In genomic region chr6:52245040-52245756, GRCm38 (mm10) we compare ENCODE assay signal across 11 mouse cellular contexts. TPM values are rescaled to one million over a fixed set of nuclear protein-coding genes. Genes with fewer than 3 reads are reported as not detected.
DNase-seq lines count a peak whose midpoint lies in the region; ATAC-seq and TF ChIP-seq lines count a peak whose summit lies in the region.
"Had no signal": no experiment of that assay in that cellular context is flagged by ENCODE, and none has a peak within 500 bp of the region (broad histone marks: within the 10 kb centered on the region; RNA-seq: fewer than 3 reads in every experiment).

No protein-coding gene starts in this region.

- under 1% methylated on average over 71 of the region's 71 CpGs for WGBS in forebrain, embryonic 11.5 days
- 1% methylated on average over 71 of the region's 71 CpGs for WGBS in forebrain, embryonic 16.5 days
- WGBS in lung, postnatal 0 days = under 1% methylated on average over 69 of the region's 71 CpGs
- under 1% methylated on average over 69 of the region's 71 CpGs for WGBS in kidney, embryonic 14.5 days
- under 1% methylated on average over 71 of the region's 71 CpGs for WGBS in neural tube, embryonic 14.5 days
- under 1% methylated on average over 71 of the region's 71 CpGs for WGBS in midbrain, embryonic 14.5 days

- no peak overlapping the region for H3K27ac ChIP-seq in forebrain, embryonic 11.5 days (ENCODE audit: low read depth, low read length)
- H3K27ac ChIP-seq in forebrain, embryonic 16.5 days (ENCODE audit: low read length) = no peak overlapping the region
- H3K27ac ChIP-seq in lung, postnatal 0 days (ENCODE audit: low read length) = no peak overlapping the region
- H3K27ac ChIP-seq in kidney, embryonic 14.5 days (ENCODE audit: low read depth, low read length) = peak overlapping the region; percentile 96
- H3K27ac ChIP-seq in neural tube, embryonic 14.5 days (ENCODE audit: low read depth, low read length) = peak overlapping the region; percentile 70
- H3K27ac ChIP-seq in midbrain, embryonic 14.5 days (replicated peaks; ENCODE audit: low read depth, low read length) = no peak overlapping the region
- H3K27ac ChIP-seq: embryonic facial prominence, embryonic 12.5 days; liver, embryonic 14.5 days had no signal

- H3K36me3 ChIP-seq in forebrain, embryonic 11.5 days (ENCODE audit: control insufficient read depth, insufficient read depth, low read length) = no peaks in the 10 kb centered on the region
- H3K36me3 ChIP-seq in forebrain, embryonic 16.5 days (ENCODE audit: control insufficient read depth, insufficient read depth) = no peaks in the 10 kb centered on the region
- H3K36me3 ChIP-seq in lung, postnatal 0 days (ENCODE audit: insufficient read depth, low read length) = no peaks in the 10 kb centered on the region
- H3K36me3 ChIP-seq in kidney, embryonic 14.5 days (ENCODE audit: control insufficient read depth, insufficient read depth, low read length) = no peaks in the 10 kb centered on the region
- no peaks in the 10 kb centered on the region for H3K36me3 ChIP-seq in neural tube, embryonic 14.5 days (ENCODE audit: control insufficient read depth, insufficient read depth, low read length)
- H3K36me3 ChIP-seq in midbrain, embryonic 14.5 days (ENCODE audit: control insufficient read depth, insufficient read depth, low read length) = no peaks in the 10 kb centered on the region
- H3K36me3 ChIP-seq: embryonic facial prominence, embryonic 12.5 days had no signal

- no peak overlapping the region for H3K4me2 ChIP-seq in forebrain, embryonic 11.5 days (ENCODE audit: low read depth, low read length, severe bottlenecking)
- no peak overlapping the region for H3K4me2 ChIP-seq in forebrain, embryonic 16.5 days (ENCODE audit: low read length)
- 0 out of 2 replicates have a peak overlapping the region, but pooled peaks have one; percentile 5 for H3K4me2 ChIP-seq in lung, postnatal 0 days (replicated peaks; ENCODE audit: low read depth, low read length)
- H3K4me2 ChIP-seq in kidney, embryonic 14.5 days (replicated peaks; ENCODE audit: low read depth, low read length) = peak overlapping the region; percentile 83
- peak overlapping the region; percentile 40 for H3K4me2 ChIP-seq in neural tube, embryonic 14.5 days (ENCODE audit: low read depth, low read length)
- H3K4me2 ChIP-seq in midbrain, embryonic 14.5 days (ENCODE audit: low read length) = no peak overlapping the region
- H3K4me2 ChIP-seq: embryonic facial prominence, embryonic 12.5 days had no signal

- no peak overlapping the region for H3K9ac ChIP-seq in forebrain, embryonic 11.5 days (ENCODE audit: low read length)
- no peak overlapping the region for H3K9ac ChIP-seq in forebrain, embryonic 16.5 days (replicated peaks; ENCODE audit: low read depth, low read length)
- no peak overlapping the region for H3K9ac ChIP-seq in lung, postnatal 0 days (replicated peaks; ENCODE audit: low read depth)
- H3K9ac ChIP-seq in kidney, embryonic 14.5 days (ENCODE audit: low read depth, low read length) = peak overlapping the region; percentile 89
- H3K9ac ChIP-seq in neural tube, embryonic 14.5 days (replicated peaks; ENCODE audit: low read depth, low read length) = peak overlapping the region; percentile 50
- H3K9ac ChIP-seq in midbrain, embryonic 14.5 days (replicated peaks; ENCODE audit: low read length) = no peak overlapping the region
- H3K9ac ChIP-seq: embryonic facial prominence, embryonic 12.5 days; liver, embryonic 14.5 days had no signal

- H3K9me3 ChIP-seq in forebrain, embryonic 11.5 days (ENCODE audit: control insufficient read depth, low read length) = no peaks in the 10 kb centered on the region
- H3K9me3 ChIP-seq in forebrain, embryonic 16.5 days (ENCODE audit: control insufficient read depth, low read length) = no peaks in the 10 kb centered on the region
- H3K9me3 ChIP-seq in lung, postnatal 0 days (ENCODE audit: low read length) = no peaks in the 10 kb centered on the region
- H3K9me3 ChIP-seq in kidney, embryonic 14.5 days (ENCODE audit: control insufficient read depth, low read length) = no peaks in the 10 kb centered on the region
- H3K9me3 ChIP-seq in neural tube, embryonic 14.5 days (ENCODE audit: control insufficient read depth, low read length) = no peaks in the 10 kb centered on the region
- no peaks in the 10 kb centered on the region for H3K9me3 ChIP-seq in midbrain, embryonic 14.5 days (ENCODE audit: control insufficient read depth, low read length)
- H3K9me3 ChIP-seq: embryonic facial prominence, embryonic 12.5 days had no signal

- peaks cover 99% of the 10 kb centered on the region for H3K27me3 ChIP-seq in forebrain, embryonic 11.5 days (ENCODE audit: control insufficient read depth, insufficient read depth, low read length)
- H3K27me3 ChIP-seq in forebrain, embryonic 16.5 days (replicated peaks; ENCODE audit: control insufficient read depth, insufficient read depth, low read length) = peaks cover 89% of the 10 kb centered on the region
- H3K27me3 ChIP-seq in lung, postnatal 0 days (replicated peaks; ENCODE audit: insufficient read depth, low read length) = peaks cover 95% of the 10 kb centered on the region
- peaks cover 6% of the 10 kb centered on the region for H3K27me3 ChIP-seq in kidney, embryonic 14.5 days (ENCODE audit: control insufficient read depth, insufficient read depth, low read length)
- peaks cover 32% of the 10 kb centered on the region for H3K27me3 ChIP-seq in neural tube, embryonic 14.5 days (ENCODE audit: control insufficient read depth, insufficient read depth, low read length)
- peaks cover 100% of the 10 kb centered on the region for H3K27me3 ChIP-seq in midbrain, embryonic 14.5 days (ENCODE audit: control insufficient read depth, insufficient read depth, low read length)

- H3K4me1 ChIP-seq in forebrain, embryonic 11.5 days (replicated peaks; ENCODE audit: control insufficient read depth, insufficient read depth, low read length) = 0 out of 2 replicates have a peak, but pooled peaks cover 3% of the 10 kb centered on the region
- H3K4me1 ChIP-seq in forebrain, embryonic 16.5 days (replicated peaks; ENCODE audit: control insufficient read depth, insufficient read depth, low read length) = no peaks in the 10 kb centered on the region
- no peaks in the 10 kb centered on the region; the same call in 1 of the 2 replicates for H3K4me1 ChIP-seq in lung, postnatal 0 days (ENCODE audit: insufficient read depth, low read depth, low read length)
- H3K4me1 ChIP-seq in kidney, embryonic 14.5 days (ENCODE audit: control insufficient read depth, insufficient read depth, low read length) = peaks cover 24% of the 10 kb centered on the region
- no peaks in the 10 kb centered on the region; the same call in 1 of the 2 replicates for H3K4me1 ChIP-seq in neural tube, embryonic 14.5 days (ENCODE audit: control insufficient read depth, insufficient read depth, low read length)
- H3K4me1 ChIP-seq in midbrain, embryonic 14.5 days (ENCODE audit: control insufficient read depth, insufficient read depth, low read length) = no peaks in the 10 kb centered on the region

- no peak for ATAC-seq in forebrain, embryonic 11.5 days (replicated peaks; ENCODE audit: low FRiP score)
- ATAC-seq in forebrain, embryonic 16.5 days = no peak
- no peak for ATAC-seq in lung, postnatal 0 days
- peak; percentile 16 for ATAC-seq in kidney, embryonic 14.5 days (ENCODE audit: low FRiP score, low TSS enrichment)
- ATAC-seq in neural tube, embryonic 14.5 days (ENCODE audit: low read depth) = no peak
- no peak for ATAC-seq in midbrain, embryonic 14.5 days (ENCODE audit: low FRiP score, low TSS enrichment)

- TF ChIP-seq EP300 in lung, postnatal 0 days (IDR thresholded peaks at IDR 0.05) = no peak

- no peak for TF ChIP-seq CTCF in lung, postnatal 0 days (IDR thresholded peaks at IDR 0.05)

- H3K4me3 ChIP-seq in forebrain, embryonic 11.5 days (ENCODE audit: low read depth, low read length) = no peak overlapping the region
- no peak overlapping the region for H3K4me3 ChIP-seq in forebrain, embryonic 16.5 days (replicated peaks; ENCODE audit: low read length)
- H3K4me3 ChIP-seq in lung, postnatal 0 days (ENCODE audit: low read depth, low read length) = no peak overlapping the region; the same call in 1 of the 2 replicates
- peak overlapping the region; percentile 75 for H3K4me3 ChIP-seq in kidney, embryonic 14.5 days (ENCODE audit: low read length)
- H3K4me3 ChIP-seq in neural tube, embryonic 14.5 days (ENCODE audit: low read depth, low read length) = peak overlapping the region; percentile 30
- no peak overlapping the region for H3K4me3 ChIP-seq in midbrain, embryonic 14.5 days (replicated peaks; ENCODE audit: low read depth, low read length)
- H3K4me3 ChIP-seq: embryonic facial prominence, embryonic 12.5 days had no signal

- DNase-seq in forebrain, embryonic 11.5 days (ENCODE audit: low spot score) = peak; percentile 71
- no peak for DNase-seq in lung, postnatal 0 days (ENCODE audit: low spot score)
- DNase-seq in lung, postnatal 25 days (ENCODE audit: low spot score) = no peak
- DNase-seq in midbrain, embryonic 14.5 days = no peak
- no peak for DNase-seq in ovary, postnatal 36 days (ENCODE audit: low spot score)

RNA-seq across cellular contexts. Expression of gene Hoxa11, which starts 0.4 kb away (rescaled TPM):
- not detected in 2 replicates for polyA plus RNA-seq in forebrain, embryonic 11.5 days (2014; fragmentation: Nextera tagmentation; extraction: Ambion mirVana)
- 0.14 TPM in 1 of 2 replicates, not detected in the other for polyA plus RNA-seq in forebrain, embryonic 16.5 days (2015; fragmentation: Nextera tagmentation; extraction: Ambion mirVana)
- not detected in 2 replicates for polyA plus RNA-seq in lung, postnatal 0 days (2015; fragmentation: Nextera tagmentation; extraction: Ambion mirVana)
- polyA plus RNA-seq in kidney, embryonic 14.5 days (2014; fragmentation: Nextera tagmentation; extraction: Ambion mirVana) = 27.6 and 35.6 TPM in 2 replicates
- polyA plus RNA-seq in neural tube, embryonic 14.5 days (2014; fragmentation: Nextera tagmentation; extraction: Ambion mirVana) = 0.09 TPM in 1 of 2 replicates, not detected in the other
- polyA plus RNA-seq in midbrain, embryonic 14.5 days (2014; fragmentation: Nextera tagmentation; extraction: Ambion mirVana) = not detected in 2 replicates
- polyA plus RNA-seq: liver, embryonic 14.5 days; spleen, adult 2 months had no signal

RNA-seq across cellular contexts. Expression of gene Hoxa10, which starts 4.5 kb away (rescaled TPM):
- polyA plus RNA-seq in forebrain, embryonic 11.5 days (2014; fragmentation: Nextera tagmentation; extraction: Ambion mirVana) = not detected in 2 replicates
- polyA plus RNA-seq in forebrain, embryonic 16.5 days (2015; fragmentation: Nextera tagmentation; extraction: Ambion mirVana) = 0.29 TPM in 1 of 2 replicates, not detected in the other
- polyA plus RNA-seq in lung, postnatal 0 days (2015; fragmentation: Nextera tagmentation; extraction: Ambion mirVana) = not detected in 2 replicates
- polyA plus RNA-seq in kidney, embryonic 14.5 days (2014; fragmentation: Nextera tagmentation; extraction: Ambion mirVana) = 177 and 186 TPM in 2 replicates
- polyA plus RNA-seq in neural tube, embryonic 14.5 days (2014; fragmentation: Nextera tagmentation; extraction: Ambion mirVana) = 50.5 and 79.4 TPM in 2 replicates
- not detected in 2 replicates for polyA plus RNA-seq in midbrain, embryonic 14.5 days (2014; fragmentation: Nextera tagmentation; extraction: Ambion mirVana)
- polyA plus RNA-seq: spleen, adult 2 months had no signal

RNA-seq across cellular contexts. Expression of gene Hoxa9, which starts 14.3 kb away (rescaled TPM):
- polyA plus RNA-seq in forebrain, embryonic 11.5 days (2014; fragmentation: Nextera tagmentation; extraction: Ambion mirVana) = not detected in 2 replicates
- polyA plus RNA-seq in forebrain, embryonic 16.5 days (2015; fragmentation: Nextera tagmentation; extraction: Ambion mirVana) = 0.30 TPM in 1 of 2 replicates, not detected in the other
- polyA plus RNA-seq in lung, postnatal 0 days (2015; fragmentation: Nextera tagmentation; extraction: Ambion mirVana) = 0.06 and 0.07 TPM in 2 replicates
- 58.1 and 67.8 TPM in 2 replicates for polyA plus RNA-seq in kidney, embryonic 14.5 days (2014; fragmentation: Nextera tagmentation; extraction: Ambion mirVana)
- 122 and 151 TPM in 2 replicates for polyA plus RNA-seq in neural tube, embryonic 14.5 days (2014; fragmentation: Nextera tagmentation; extraction: Ambion mirVana)
- polyA plus RNA-seq in midbrain, embryonic 14.5 days (2014; fragmentation: Nextera tagmentation; extraction: Ambion mirVana) = not detected in 2 replicates
- polyA plus RNA-seq: embryonic facial prominence, embryonic 12.5 days had no signal

RNA-seq across cellular contexts. Expression of gene Hoxa13, which starts 15.5 kb away (rescaled TPM):
- not detected in 2 replicates for polyA plus RNA-seq in forebrain, embryonic 11.5 days (2014; fragmentation: Nextera tagmentation; extraction: Ambion mirVana)
- not detected in 2 replicates for polyA plus RNA-seq in forebrain, embryonic 16.5 days (2015; fragmentation: Nextera tagmentation; extraction: Ambion mirVana)
- 0.12 TPM in 1 of 2 replicates, not detected in the other for polyA plus RNA-seq in lung, postnatal 0 days (2015; fragmentation: Nextera tagmentation; extraction: Ambion mirVana)
- polyA plus RNA-seq in kidney, embryonic 14.5 days (2014; fragmentation: Nextera tagmentation; extraction: Ambion mirVana) = not detected in 2 replicates
- not detected in 2 replicates for polyA plus RNA-seq in neural tube, embryonic 14.5 days (2014; fragmentation: Nextera tagmentation; extraction: Ambion mirVana)
- polyA plus RNA-seq in midbrain, embryonic 14.5 days (2014; fragmentation: Nextera tagmentation; extraction: Ambion mirVana) = not detected in 2 replicates
- polyA plus RNA-seq: embryonic facial prominence, embryonic 12.5 days; spleen, adult 2 months had no signal

RNA-seq across cellular contexts. Expression of gene Hoxa7, which starts 23.5 kb away (rescaled TPM):
- not detected in 2 replicates for polyA plus RNA-seq in forebrain, embryonic 11.5 days (2014; fragmentation: Nextera tagmentation; extraction: Ambion mirVana)
- not detected in 2 replicates for polyA plus RNA-seq in forebrain, embryonic 16.5 days (2015; fragmentation: Nextera tagmentation; extraction: Ambion mirVana)
- 7.5 and 8.7 TPM in 2 replicates for polyA plus RNA-seq in lung, postnatal 0 days (2015; fragmentation: Nextera tagmentation; extraction: Ambion mirVana)
- polyA plus RNA-seq in kidney, embryonic 14.5 days (2014; fragmentation: Nextera tagmentation; extraction: Ambion mirVana) = 19.1 and 19.6 TPM in 2 replicates
- polyA plus RNA-seq in neural tube, embryonic 14.5 days (2014; fragmentation: Nextera tagmentation; extraction: Ambion mirVana) = 90.8 and 110 TPM in 2 replicates
- polyA plus RNA-seq in midbrain, embryonic 14.5 days (2014; fragmentation: Nextera tagmentation; extraction: Ambion mirVana) = not detected in 2 replicates

Comparison
In these comparisons a context has a peak if more than half of its experiments do, and no peak if none do; other contexts are left out.
1. H3K27ac ChIP-seq: peak in kidney, embryonic 14.5 days (single experiment) and neural tube, embryonic 14.5 days (single experiment); none in forebrain, embryonic 11.5 days (single experiment), forebrain, embryonic 16.5 days (single experiment), lung, postnatal 0 days (single experiment) and midbrain, embryonic 14.5 days (single experiment).
2. H3K4me2 ChIP-seq: peak in lung, postnatal 0 days (single experiment), kidney, embryonic 14.5 days (single experiment) and neural tube, embryonic 14.5 days (single experiment); none in forebrain, embryonic 11.5 days (single experiment), forebrain, embryonic 16.5 days (single experiment) and midbrain, embryonic 14.5 days (single experiment).
3. H3K4me3 ChIP-seq: peak in kidney, embryonic 14.5 days (single experiment) and neural tube, embryonic 14.5 days (single experiment); none in forebrain, embryonic 11.5 days (single experiment), forebrain, embryonic 16.5 days (single experiment), lung, postnatal 0 days (single experiment) and midbrain, embryonic 14.5 days (single experiment).
4. H3K9ac ChIP-seq: peak in kidney, embryonic 14.5 days (single experiment) and neural tube, embryonic 14.5 days (single experiment); none in forebrain, embryonic 11.5 days (single experiment), forebrain, embryonic 16.5 days (single experiment), lung, postnatal 0 days (single experiment) and midbrain, embryonic 14.5 days (single experiment).
5. RNA of gene Hoxa11, which starts 0.4 kb away (polyA plus RNA-seq): 27.6 to 35.6 TPM in kidney, embryonic 14.5 days; 0.09 TPM in neural tube, embryonic 14.5 days, not detected in forebrain, embryonic 11.5 days, 0.14 TPM in forebrain, embryonic 16.5 days, not detected in lung, postnatal 0 days and not detected in midbrain, embryonic 14.5 days; every median in the first group is over 10 times any median in the second.
6. RNA of gene Hoxa10, which starts 4.5 kb away (polyA plus RNA-seq): 177 to 186 TPM in kidney, embryonic 14.5 days and 50.5 to 79.4 TPM in neural tube, embryonic 14.5 days; not detected in forebrain, embryonic 11.5 days, 0.29 TPM in forebrain, embryonic 16.5 days, not detected in lung, postnatal 0 days and not detected in midbrain, embryonic 14.5 days; every median in the first group is over 10 times any median in the second.
7. RNA of gene Hoxa9, which starts 14.3 kb away (polyA plus RNA-seq): 122 to 151 TPM in neural tube, embryonic 14.5 days and 58.1 to 67.8 TPM in kidney, embryonic 14.5 days; 0.06 to 0.07 TPM in lung, postnatal 0 days, not detected in forebrain, embryonic 11.5 days, 0.30 TPM in forebrain, embryonic 16.5 days and not detected in midbrain, embryonic 14.5 days; every median in the first group is over 10 times any median in the second.